Mouse (Mus musculus) megakaryocyte, embryonic 14.5 days (primary cell): ENCODE results near the gene Ptov1.

Experiments
- FLI1 ChIP-seq: IDR thresholded peaks from 2 replicates; pipeline ENCODE4 v1.6.1; 2012; ENCODE audit warnings: low read length, inconsistent platforms, mixed read lengths
- GATA1 ChIP-seq: IDR thresholded peaks from 3 replicates; pipeline ENCODE4 v1.6.1; 2012; ENCODE audit warnings: mixed read lengths, low read length, inconsistent platforms, borderline replicate concordance

DNA sequence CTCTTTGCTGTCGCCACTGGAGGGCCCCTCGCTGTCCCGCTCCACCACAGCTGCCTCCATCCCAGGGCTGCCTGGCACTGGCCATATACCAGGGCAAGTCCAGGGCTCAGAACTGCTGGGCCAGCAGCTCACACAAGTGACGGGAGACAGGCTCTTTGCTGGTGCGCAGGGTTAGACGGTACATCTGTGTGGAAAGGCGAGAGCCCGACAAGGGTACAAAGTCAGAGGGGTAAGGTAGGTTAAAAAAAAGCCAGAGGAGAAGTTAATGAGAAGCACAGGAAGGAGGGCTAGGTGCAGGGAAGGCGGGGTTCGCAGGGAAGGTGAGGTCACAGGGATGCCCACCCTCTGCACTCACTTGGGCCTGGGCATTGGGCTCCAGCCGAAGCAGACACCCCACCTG lies 31.0 kb upstream of the Ptov1 start:
- TF ChIP-seq GATA1, result no peak
- no peak for TF ChIP-seq FLI1
